Mouse (Mus musculus) heart, adult 2 months (tissue): ENCODE data around the gene Vmn2r49. TPM values are rescaled to one million over a fixed set of nuclear protein-coding genes. Genes with fewer than 3 reads are reported as not detected.
"Not testable (repeated sequence)": the region's sequence is repeated elsewhere in the genome, so short reads cannot be mapped to it uniquely, and the experiment has no call there.

Experiments
- DNase-seq, 2 experiments: peaks; one replicate each; pipeline ENCODE4 v3.0.0; 2021
- H3K27ac ChIP-seq: fragments of 200-600 bp; 2 replicates; pipeline ENCODE4 v1.8.1; 2022
- H3K27me3 ChIP-seq: fragments of 200-500 bp; 2 replicates; pipeline ENCODE4 v1.6.1; 2012; ENCODE audit warnings: mild to moderate bottlenecking, low read length, inconsistent platforms, mixed read lengths; ENCODE audit not compliant: control insufficient read depth, insufficient read depth
- H3K36me3 ChIP-seq: fragments of 200-500 bp; 2 replicates; pipeline ENCODE4 v1.6.1; 2012; ENCODE audit warnings: low read length, inconsistent platforms; ENCODE audit not compliant: control insufficient read depth, insufficient read depth
- H3K4me1 ChIP-seq: fragments of 200-500 bp; 2 replicates; pipeline ENCODE4 v1.6.1; 2011; ENCODE audit warnings: low read length; ENCODE audit not compliant: control insufficient read depth, insufficient read depth
- H3K4me3 ChIP-seq: fragments of 200-600 bp; 2 replicates; pipeline ENCODE4 v1.8.1; 2022
- H3K79me2 ChIP-seq: fragments of 200-500 bp; replicated peaks from 2 replicates; pipeline ENCODE4 v1.6.1; 2012; ENCODE audit warnings: mild to moderate bottlenecking, inconsistent platforms, low read length, moderate library complexity, mixed read lengths; ENCODE audit not compliant: control insufficient read depth, insufficient read depth
- H3K9ac ChIP-seq: fragments of 200-500 bp; 2 replicates; pipeline ENCODE4 v1.6.1; 2012; ENCODE audit warnings: low read depth, mild to moderate bottlenecking, control low read depth, inconsistent platforms, low read length, mixed read lengths
- WGBS: fragments of 180-500 bp; shearing (Covaris S2); methylation state at CpG from one replicate; pipeline ENCODE4 v1.1.7; 2018; 5-methylcytosine and 5-hydroxymethylcytosine counted together
- intact Hi-C: fragments of 180-260 bp; cut with DNase I; formaldehyde crosslinking; loops from one replicate; pipeline ENCODE4 v1.15.1; 2025
- long read RNA-seq: library from polyadenylated mRNA; stranded (forward); transcript quantifications from one replicate; pipeline ENCODE4 v2.0.0, GENCODE M21; 2021
- polyA plus RNA-seq: library from polyadenylated mRNA; depleted of rRNA; stranded (reverse); fragments of >200 nt; gene quantifications from 2 replicates; pipeline ENCODE4 v1.2.3, GENCODE M21; 2012; rRNA removed
- total RNA-seq, 2 experiments: library from RNA; stranded (reverse); gene quantifications; 2 replicates each; pipeline ENCODE4 v1.2.3; 2021

Gene Vmn2r49
- not detected for total RNA-seq
- polyA plus RNA-seq = not detected in 2 replicates
- long read RNA-seq = 0 reads

DNA sequence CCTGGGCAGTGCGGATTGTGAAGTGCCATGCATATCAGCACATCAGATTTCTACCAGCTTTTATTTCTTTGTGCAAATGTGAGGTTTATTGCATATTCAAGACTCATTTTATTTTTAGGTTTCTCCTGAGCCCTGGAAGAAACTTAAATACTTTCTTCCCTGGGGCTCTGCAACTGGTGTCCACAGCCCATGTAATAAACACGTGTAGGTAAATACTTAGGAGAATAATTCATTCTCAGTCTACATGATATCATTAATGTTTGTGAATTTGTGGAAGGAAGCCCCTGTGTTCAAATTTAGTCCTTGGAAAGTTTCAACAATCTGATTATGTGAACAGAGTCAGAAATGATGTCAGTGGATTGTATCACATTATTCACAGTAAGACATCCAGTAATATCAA is at the start of gene Vmn2r49:
Vmn2r49 (minus strand) TSS at position 101 of the 400 bp plus-strand sequence.
- H3K4me1 ChIP-seq, intact Hi-C loops, DNase-seq, H3K27ac ChIP-seq, H3K27me3 ChIP-seq, H3K79me2 ChIP-seq, H3K36me3 ChIP-seq, H3K4me3 ChIP-seq, H3K9ac ChIP-seq: not testable (repeated sequence)
- 14% methylated on average over 2 of the region's 2 CpGs for WGBS

DNA sequence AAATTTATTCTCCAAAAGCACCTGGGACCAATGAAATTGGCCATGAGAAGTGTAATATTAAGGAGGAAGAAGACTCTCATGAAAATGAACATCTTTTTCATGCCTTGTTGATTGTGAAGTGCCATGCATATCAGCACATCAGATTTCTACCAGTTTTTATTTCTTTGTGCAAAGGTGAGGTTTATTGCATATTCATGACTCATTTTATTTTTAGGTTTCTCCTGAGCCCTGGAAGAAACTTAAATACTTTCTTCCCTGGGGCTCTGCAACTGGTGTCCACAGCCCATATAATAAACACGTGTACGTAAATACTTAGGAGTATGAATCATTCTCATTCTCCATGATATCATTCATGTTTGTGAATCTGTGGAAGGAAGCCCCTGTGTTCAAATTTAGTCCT is 38.6 kb downstream of the Vmn2r49 start, which contains the start of gene Vmn2r48:
Vmn2r48 (minus strand) TSS at position 101 of the 400 bp plus-strand sequence.
- H3K4me1 ChIP-seq, H3K27me3 ChIP-seq, H3K9ac ChIP-seq, DNase-seq, H3K36me3 ChIP-seq, H3K4me3 ChIP-seq, intact Hi-C loops, H3K79me2 ChIP-seq, H3K27ac ChIP-seq: not testable (repeated sequence)
- 58% methylated on average over 2 of the region's 2 CpGs for WGBS

Other genes with a start within 250 kb of the Vmn2r49 start
- gene Vmn2r46, start 221.7 kb downstream of the Vmn2r49 start, total RNA-seq = not detected
- not detected in 2 replicates for gene Vmn2r46, start 221.7 kb downstream of the Vmn2r49 start, polyA plus RNA-seq
- gene Vmn2r47, start 150.9 kb downstream of the Vmn2r49 start, total RNA-seq = not detected
- gene Vmn2r47, start 150.9 kb downstream of the Vmn2r49 start, polyA plus RNA-seq = not detected in 2 replicates
- gene Vmn2r48, start 38.7 kb downstream of the Vmn2r49 start, total RNA-seq = not detected
- gene Vmn2r48, start 38.7 kb downstream of the Vmn2r49 start, polyA plus RNA-seq = not detected in 2 replicates
- not detected for gene Vmn2r50, start 61.0 kb upstream of the Vmn2r49 start, total RNA-seq
- gene Vmn2r50, start 61.0 kb upstream of the Vmn2r49 start, polyA plus RNA-seq = not detected in 2 replicates
- gene Vmn2r51, start 113.5 kb upstream of the Vmn2r49 start, total RNA-seq = not detected
- not detected in 2 replicates for gene Vmn2r51, start 113.5 kb upstream of the Vmn2r49 start, polyA plus RNA-seq
- not detected for gene Vmn2r52, start 184.3 kb upstream of the Vmn2r49 start, total RNA-seq
- not detected in 2 replicates for gene Vmn2r52, start 184.3 kb upstream of the Vmn2r49 start, polyA plus RNA-seq